Mouse (Mus musculus) CH12.LX (cell line): ENCODE data around the gene Ccser1. TPM values are rescaled to one million over a fixed set of nuclear protein-coding genes. Genes with fewer than 3 reads are reported as not detected.

Experiments used
- DNase-seq: peaks from one replicate; pipeline ENCODE4 v3.0.0-alpha.2; 2013; ENCODE audit errors: extremely low read depth
- H3K27ac ChIP-seq: 2 replicates; pipeline ENCODE4 v1.5.1; 2012; ENCODE audit warnings: low read depth, mild to moderate bottlenecking, control low read depth, moderate library complexity; ENCODE audit not compliant: insufficient read depth
- H3K27me3 ChIP-seq: replicated peaks from 2 replicates; pipeline ENCODE3; 2012; ENCODE audit warnings: inconsistent platforms
- H3K36me3 ChIP-seq, 2 experiments: replicated peaks in 1 of 2; 2 replicates each; pipeline versions ENCODE3 to v1.6.1; 2012; ENCODE audit warnings: inconsistent platforms in 1 of 2, low read length in 1 of 2, mild to moderate bottlenecking in 1 of 2, mixed read lengths in 1 of 2, moderate library complexity in 1 of 2; ENCODE audit not compliant: control insufficient read depth in 1 of 2, insufficient read depth in 1 of 2
- H3K4me1 ChIP-seq, 2 experiments: 2 replicates each; pipeline ENCODE4 v1.6.1; 2012; ENCODE audit warnings: inconsistent platforms in 1 of 2, moderate library complexity in 1 of 2; ENCODE audit not compliant: insufficient read depth in 2 of 2, control insufficient read depth in 1 of 2
- H3K4me2 ChIP-seq: 2 replicates; pipeline ENCODE4 v1.6.1; 2012; ENCODE audit warnings: low read depth, mild to moderate bottlenecking, control low read depth; ENCODE audit not compliant: poor library complexity, insufficient read depth, severe bottlenecking
- H3K4me3 ChIP-seq, 3 experiments: fragments of 150-350 bp in 1 of 3; sonication (generic) in 1 of 3; replicated peaks in 1 of 3; 2 replicates each; pipeline versions ENCODE3 to v1.5.1; 2011 to 2012; ENCODE audit warnings: low read depth in 2 of 3, low read length in 2 of 3, mild to moderate bottlenecking in 2 of 3, moderate library complexity in 2 of 3, control low read depth in 1 of 3, improper control_type of control experiment in 1 of 3, inconsistent platforms in 1 of 3, mixed read lengths in 1 of 3; ENCODE audit not compliant: poor library complexity in 1 of 3
- H3K79me2 ChIP-seq: replicated peaks from 2 replicates; pipeline ENCODE4 v1.6.1; 2012; ENCODE audit warnings: mild to moderate bottlenecking, moderate library complexity; ENCODE audit not compliant: control insufficient read depth, poor library complexity, insufficient read depth, severe bottlenecking; ENCODE audit errors: extremely low read depth
- H3K9ac ChIP-seq: 2 replicates; pipeline ENCODE4 v1.6.1; 2012; ENCODE audit warnings: low read depth, mild to moderate bottlenecking, control low read depth, moderate library complexity; ENCODE audit not compliant: insufficient read depth
- H3K9me3 ChIP-seq: replicated peaks from 2 replicates; pipeline ENCODE3; 2012; ENCODE audit warnings: low read length, inconsistent platforms, mixed read lengths
- CHD1 ChIP-seq: IDR thresholded peaks from 2 replicates; pipeline ENCODE4 v1.6.1; 2012; ENCODE audit warnings: low read depth, low read length, improper control_type of control experiment, inconsistent platforms
- CTCF ChIP-seq, 2 experiments: IDR thresholded peaks in 1 of 2; conservative IDR thresholded peaks in 1 of 2; 2 replicates each; pipeline ENCODE4 v1.5.1; 2011 to 2012; ENCODE audit warnings: low read depth in 2 of 2, low read length in 2 of 2, improper control_type of control experiment in 1 of 2, inconsistent platforms in 1 of 2, mild to moderate bottlenecking in 1 of 2, moderate library complexity in 1 of 2
- E2F4 ChIP-seq: IDR thresholded peaks from 2 replicates; pipeline ENCODE4 v1.6.1; 2011; ENCODE audit warnings: low read depth, low read length, improper control_type of control experiment; ENCODE audit not compliant: insufficient replicate concordance
- ELF1 ChIP-seq: IDR thresholded peaks from 2 replicates; pipeline ENCODE4 v1.6.1; 2014; ENCODE audit warnings: low read depth, mild to moderate bottlenecking, inconsistent platforms, low read length, improper control_type of control experiment
- EP300 ChIP-seq: IDR thresholded peaks from 2 replicates; pipeline ENCODE4 v1.6.1; 2011; ENCODE audit warnings: low read length, improper control_type of control experiment
- HCFC1 ChIP-seq: IDR thresholded peaks from 2 replicates; pipeline ENCODE4 v1.6.1; 2012; ENCODE audit warnings: low read depth, mild to moderate bottlenecking, inconsistent platforms, low read length, improper control_type of control experiment
- IRF4 ChIP-seq: IDR thresholded peaks from 2 replicates; pipeline ENCODE4 v1.6.1; 2014; ENCODE audit warnings: low read depth, mild to moderate bottlenecking, inconsistent platforms, low read length, improper control_type of control experiment
- JUN ChIP-seq: IDR thresholded peaks from 2 replicates; pipeline ENCODE4 v1.6.1; 2011; ENCODE audit warnings: low read depth, mild to moderate bottlenecking, low read length, improper control_type of control experiment, moderate library complexity; ENCODE audit not compliant: insufficient read depth
- MAFK ChIP-seq: IDR thresholded peaks from 2 replicates; pipeline ENCODE4 v1.6.1; 2011; ENCODE audit warnings: low read length, improper control_type of control experiment; ENCODE audit not compliant: insufficient replicate concordance
- MAX ChIP-seq: IDR thresholded peaks from 2 replicates; pipeline ENCODE4 v1.6.1; 2011; ENCODE audit warnings: low read length, improper control_type of control experiment
- MEF2A ChIP-seq: IDR thresholded peaks from 2 replicates; pipeline ENCODE4 v1.6.1; 2014; ENCODE audit warnings: low read depth, mild to moderate bottlenecking, inconsistent platforms, low read length, improper control_type of control experiment, borderline replicate concordance
- MXI1 ChIP-seq: IDR thresholded peaks from 2 replicates; pipeline ENCODE4 v1.6.1; 2011; ENCODE audit warnings: mild to moderate bottlenecking, low read depth, low read length, improper control_type of control experiment
- MYC ChIP-seq: IDR thresholded peaks from 2 replicates; pipeline ENCODE4 v1.6.1; 2011; ENCODE audit warnings: low read depth, mild to moderate bottlenecking, improper control_type of control experiment, low read length
- NRF1 ChIP-seq: IDR thresholded peaks from 2 replicates; pipeline ENCODE4 v1.6.1; 2014; ENCODE audit warnings: low read depth, mild to moderate bottlenecking, inconsistent platforms, low read length, improper control_type of control experiment, moderate library complexity
- POLR2AphosphoS2 ChIP-seq: IDR thresholded peaks from 2 replicates; pipeline ENCODE4 v1.6.1; 2011; ENCODE audit warnings: low read depth, low read length, improper control_type of control experiment
- RCOR1 ChIP-seq: conservative IDR thresholded peaks from 2 replicates; pipeline ENCODE4 v1.6.1; 2012; ENCODE audit warnings: low read depth, mild to moderate bottlenecking, inconsistent platforms, low read length, improper control_type of control experiment
- TBP ChIP-seq: conservative IDR thresholded peaks from 2 replicates; pipeline ENCODE4 v1.6.1; 2011; ENCODE audit warnings: low read depth, low read length, improper control_type of control experiment
- USF2 ChIP-seq: conservative IDR thresholded peaks from 2 replicates; pipeline ENCODE4 v1.6.1; 2011; ENCODE audit warnings: low read depth, low read length, improper control_type of control experiment
- ZC3H11A ChIP-seq: IDR thresholded peaks from 2 replicates; pipeline ENCODE4 v1.6.1; 2012; ENCODE audit warnings: low read depth, mild to moderate bottlenecking, inconsistent platforms, low read length, improper control_type of control experiment
- dilution Hi-C: fragments of 300-500 bp; cut with MboI; formaldehyde crosslinking; loops from 2 replicates; pipeline ENCODE4 v1.14.3; 2020; ENCODE audit warnings: low sequenced_read_pairs; ENCODE audit not compliant: extremely low pct_unique_long_range_greater_than_20kb, extremely low pct_ligation_motif_present
- in situ Hi-C: fragments of 300-500 bp; cut with MboI; formaldehyde crosslinking; loops from 3 replicates; pipeline ENCODE4 v1.14.3; 2019; ENCODE audit warnings: low sequenced_read_pairs, low pct_ligation_motif_present, low pct_unique_long_range_greater_than_20kb, mixed read lengths
- polyA plus RNA-seq: library from polyadenylated mRNA; unstranded; fragments of >175 nt; gene quantifications from 2 replicates; pipeline ENCODE4 v1.2.1, GENCODE M21; 2012; ENCODE audit warnings: low read depth; ENCODE audit not compliant: insufficient read length
- total RNA-seq, 2 experiments: library from RNA; depleted of rRNA; stranded (reverse); fragments of 300-350 nt in 1 of 2; fragments of >200 nt in 1 of 2; gene quantifications; 2 replicates each; pipeline ENCODE4 v1.2.3; 2012 to 2014

Gene Ccser1
- total and polyA plus RNA-seq, 3 experiments = not detected

DNA sequence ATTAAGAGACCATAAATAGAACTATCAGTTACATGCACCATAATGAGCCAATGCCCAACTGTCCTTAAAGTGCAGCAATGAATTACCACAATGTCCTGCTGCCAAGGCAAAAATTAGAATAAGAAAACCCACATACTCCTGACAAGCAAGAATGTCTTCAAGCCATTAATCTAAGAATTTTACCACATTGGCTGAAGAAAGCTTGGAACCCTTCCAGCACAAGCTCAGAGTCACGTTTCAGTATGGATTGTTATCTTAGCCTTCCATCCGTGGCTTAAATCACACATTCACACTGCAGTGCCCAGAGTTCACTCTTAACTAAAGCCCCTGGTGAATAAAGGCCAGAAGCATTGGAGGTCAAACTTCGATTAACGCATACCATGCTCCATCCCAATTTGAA is 115.4 kb downstream of the Ccser1 start:
- no peaks in the 10 kb centered on the region for H3K36me3 ChIP-seq

DNA sequence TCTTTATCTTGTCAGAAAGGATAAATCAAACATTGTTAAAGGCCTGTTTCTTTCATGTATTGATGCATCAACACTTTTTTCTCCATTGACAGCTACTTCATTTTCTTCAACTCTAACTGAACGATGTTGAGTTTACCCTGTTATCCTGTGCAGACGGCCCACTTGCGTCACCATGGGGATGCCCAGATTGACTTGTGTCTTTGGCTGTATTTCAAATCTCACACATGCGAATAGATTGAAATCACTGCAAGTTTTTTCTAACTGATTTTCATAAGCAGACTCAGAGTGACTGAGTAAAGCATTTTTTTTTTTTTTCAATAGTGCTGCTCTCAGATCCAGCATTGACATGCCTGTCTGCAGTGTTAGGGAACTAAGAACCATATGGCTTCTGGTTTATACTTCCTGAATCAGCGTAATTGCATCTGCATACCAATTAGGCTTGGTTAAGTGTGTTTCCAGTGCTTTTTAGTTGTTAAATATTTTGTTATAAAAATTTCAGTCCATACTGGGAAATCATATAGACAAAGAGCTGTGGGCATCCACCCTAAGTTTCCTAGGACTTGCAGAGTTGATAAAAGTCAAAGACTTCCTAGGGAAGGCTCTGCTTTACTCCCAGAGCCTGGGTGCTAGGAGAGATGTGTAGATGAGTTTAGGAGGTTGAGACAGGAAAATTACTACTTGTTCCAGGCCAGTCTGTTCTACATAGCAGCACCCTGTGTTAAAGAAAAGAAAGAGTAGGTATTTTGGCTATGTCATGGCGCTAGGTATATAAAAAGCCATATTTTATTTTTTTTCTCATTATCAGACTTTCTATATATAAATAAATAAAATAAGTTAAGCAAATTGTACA is 116.3 kb downstream of the Ccser1 start:
- Histone ChIP-seq H3K27me3 (no peaks in the 10 kb centered on the region), H3K4me3 (no peak overlapping the region), H3K9me3 (peaks cover 39% of the 10 kb centered on the region), H3K4me2 (no peak overlapping the region), H3K27ac (no peak overlapping the region), H3K36me3 (no peaks in the 10 kb centered on the region), H3K9ac (no peak overlapping the region), H3K79me2 (no peaks in the 10 kb centered on the region), H3K4me1 (no peaks in the 10 kb centered on the region)
- TF ChIP-seq MEF2A (no peak), MAX (no peak), RCOR1 (no peak), POLR2AphosphoS2 (no peak), USF2 (no peak), MYC (no peak), ELF1 (no peak), CHD1 (no peak), JUN (no peak), MAFK (no peak)
- dilution Hi-C loops = no loop called here
- in situ Hi-C loops = loop anchor here (10.0 kb wide), 1 partner anchor 312 kb away; no protein-coding TSS in a partner anchor
- DNase-seq = no peak

More for the DNA sequence above, 115.4 kb downstream of the Ccser1 start:
- Histone ChIP-seq H3K4me2 (no peak overlapping the region), H3K27me3 (no peaks in the 10 kb centered on the region), H3K9me3 (peaks cover 35% of the 10 kb centered on the region), H3K79me2 (no peaks in the 10 kb centered on the region), H3K4me1 (no peaks in the 10 kb centered on the region), H3K4me3 (no peak overlapping the region), H3K27ac (no peak overlapping the region), H3K9ac (no peak overlapping the region)
- DNase-seq = no peak
- in situ Hi-C loops = loop anchor here (10.0 kb wide), 1 partner anchor 311 kb away; no protein-coding TSS in a partner anchor
- dilution Hi-C loops = no loop called here
- no peak for TF ChIP-seq USF2
- TF ChIP-seq E2F4 = no peak
- TF ChIP-seq TBP = no peak
- no peak for TF ChIP-seq EP300
- TF ChIP-seq NRF1 = no peak
- no peak for TF ChIP-seq MAFK
- TF ChIP-seq ELF1 = no peak
- no peak for TF ChIP-seq POLR2AphosphoS2
- no peak for TF ChIP-seq RCOR1
- no peak for TF ChIP-seq IRF4
- TF ChIP-seq MAX = no peak
- TF ChIP-seq MXI1 = no peak
- TF ChIP-seq CTCF (conservative IDR thresholded peaks at IDR 0.05 in 1 of 2, IDR thresholded peaks at IDR 0.05 in 1 of 2; ENCODE audit: low read depth in 2 of 2, low read length in 2 of 2) = no peak
- no peak for TF ChIP-seq ZC3H11A
- no peak for TF ChIP-seq HCFC1
